Mouse (Mus musculus) testis, adult 2 months (tissue): ENCODE data around the gene Gm49368. TPM values are rescaled to one million over a fixed set of nuclear protein-coding genes. Genes with fewer than 3 reads are reported as not detected.
"Not testable (repeated sequence)": the region's sequence is repeated elsewhere in the genome, so short reads cannot be mapped to it uniquely, and the experiment has no call there.

Experiments
- H3K27ac ChIP-seq: fragments of 200-500 bp; 2 replicates; pipeline ENCODE4 v1.5.1; 2012; ENCODE audit warnings: low read depth, low read length; ENCODE audit not compliant: control insufficient read depth, insufficient read depth
- H3K27me3 ChIP-seq: fragments of 200-500 bp; 2 replicates; pipeline ENCODE4 v1.6.1; 2012; ENCODE audit warnings: mild to moderate bottlenecking, low read length, moderate library complexity; ENCODE audit not compliant: control insufficient read depth, insufficient read depth
- H3K36me3 ChIP-seq: fragments of 200-500 bp; 2 replicates; pipeline ENCODE4 v1.6.1; 2012; ENCODE audit warnings: mild to moderate bottlenecking, low read length; ENCODE audit not compliant: control insufficient read depth, insufficient read depth
- H3K4me1 ChIP-seq: fragments of 200-500 bp; 2 replicates; pipeline ENCODE4 v1.6.1; 2012; ENCODE audit warnings: low read length; ENCODE audit not compliant: control insufficient read depth, insufficient read depth
- H3K4me3 ChIP-seq: fragments of 200-500 bp; 2 replicates; pipeline ENCODE4 v1.5.1; 2012; ENCODE audit warnings: low read depth, mild to moderate bottlenecking, low read length, moderate library complexity, mixed read lengths; ENCODE audit not compliant: control insufficient read depth
- CTCF ChIP-seq: fragments of 200-500 bp; IDR thresholded peaks from 2 replicates; pipeline ENCODE4 v1.5.1; 2012; ENCODE audit warnings: low read depth, mild to moderate bottlenecking, inconsistent platforms, low read length, moderate library complexity; ENCODE audit not compliant: control insufficient read depth, insufficient read depth, insufficient replicate concordance
- POLR2A ChIP-seq: fragments of 200-500 bp; IDR thresholded peaks from 2 replicates; pipeline ENCODE4 v1.6.1; 2012; ENCODE audit warnings: low read depth, mild to moderate bottlenecking, inconsistent platforms, low read length, moderate library complexity; ENCODE audit not compliant: control insufficient read depth
- polyA plus RNA-seq: library from polyadenylated mRNA; depleted of rRNA; stranded (reverse); fragments of >200 nt; gene quantifications from 2 replicates; pipeline ENCODE4 v1.2.3, GENCODE M21; 2012; rRNA removed

Gene Gm49368
- not detected in 2 replicates for polyA plus RNA-seq

DNA sequence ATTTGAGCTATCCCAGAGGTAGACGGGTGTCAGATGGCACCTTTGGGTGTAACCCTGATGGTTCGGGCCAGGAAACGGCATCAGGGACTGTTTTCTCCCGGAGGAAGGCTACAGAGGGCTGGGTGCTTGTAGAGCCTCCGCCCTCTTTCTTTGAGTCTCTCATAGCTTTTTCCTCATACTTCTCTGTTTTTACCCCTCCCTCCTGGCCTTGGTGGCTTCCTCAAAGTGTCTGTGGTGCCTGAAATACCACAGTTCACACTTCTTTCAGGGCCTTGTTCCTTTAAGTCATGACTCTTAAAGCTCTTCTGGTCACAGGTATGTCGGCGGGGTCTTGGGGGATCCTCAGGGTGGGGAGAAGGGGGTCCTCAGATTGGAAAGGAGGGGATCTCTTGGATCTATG, at the start of gene Gm49368, which contains the start of gene Itgam:
Gm49368 (plus strand) TSS at position 228 of the 400 bp plus-strand sequence.
Itgam (plus strand) TSS at position 185 of the 400 bp plus-strand sequence.
- H3K27me3 ChIP-seq, result no peaks in the 10 kb centered on the region
- H3K4me1 ChIP-seq, result peaks cover 5% of the 10 kb centered on the region
- TF ChIP-seq POLR2A, result no peak
- TF ChIP-seq CTCF, result no peak
- H3K27ac ChIP-seq, result no peak within 1 kb of the TSS
- H3K36me3 ChIP-seq, result no peaks in the 10 kb centered on the region
- H3K4me3 ChIP-seq, result no peak within 1 kb of the TSS

DNA sequence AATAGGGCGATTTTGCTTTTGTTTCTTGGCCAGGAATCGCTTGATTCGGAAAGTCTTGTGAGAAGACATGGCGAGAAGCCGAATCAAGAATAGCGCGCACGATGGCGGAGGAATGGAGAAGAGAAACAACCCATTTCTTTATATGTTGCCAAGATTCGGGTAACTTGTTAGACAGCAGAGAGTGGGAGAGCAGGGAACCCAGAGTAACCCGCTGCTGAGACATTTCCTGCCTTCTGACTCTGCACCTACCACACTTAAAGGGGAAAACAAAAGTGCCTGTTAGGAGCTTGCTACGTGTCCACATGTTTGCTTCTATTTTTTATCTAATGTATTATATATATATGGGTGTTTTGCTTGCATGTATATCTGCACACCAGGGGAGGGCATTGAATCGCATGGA, 49.4 kb upstream of the Gm49368 start:
- Histone ChIP-seq H3K36me3 (no peaks in the 10 kb centered on the region), H3K27me3 (no peaks in the 10 kb centered on the region), H3K27ac (no peak overlapping the region), H3K4me1 (peaks cover 8% of the 10 kb centered on the region), H3K4me3 (no peak overlapping the region)
- no peak for TF ChIP-seq CTCF
- TF ChIP-seq POLR2A, result no peak

DNA sequence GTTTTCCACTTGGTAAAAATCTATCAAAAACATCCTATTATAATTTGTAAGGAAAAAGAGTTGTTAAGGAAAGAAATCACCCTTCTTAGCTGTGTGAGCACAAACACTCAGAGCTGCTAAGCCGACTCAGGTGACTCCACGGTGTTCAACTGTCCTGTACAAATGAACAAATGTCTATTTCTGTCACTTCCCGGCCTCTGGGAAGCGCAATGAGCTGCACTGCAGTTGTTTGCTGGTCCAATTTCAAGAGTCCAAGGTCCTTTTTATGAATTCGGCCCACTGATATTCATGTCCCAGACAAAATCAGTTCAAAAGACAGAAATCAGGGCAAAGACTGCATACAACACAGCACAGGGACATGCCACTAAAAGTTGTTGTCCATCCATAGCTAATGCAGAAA, 46.3 kb upstream of the Gm49368 start:
- H3K36me3 ChIP-seq, H3K4me3 ChIP-seq, H3K27me3 ChIP-seq, H3K4me1 ChIP-seq, H3K27ac ChIP-seq: not testable (repeated sequence)

DNA sequence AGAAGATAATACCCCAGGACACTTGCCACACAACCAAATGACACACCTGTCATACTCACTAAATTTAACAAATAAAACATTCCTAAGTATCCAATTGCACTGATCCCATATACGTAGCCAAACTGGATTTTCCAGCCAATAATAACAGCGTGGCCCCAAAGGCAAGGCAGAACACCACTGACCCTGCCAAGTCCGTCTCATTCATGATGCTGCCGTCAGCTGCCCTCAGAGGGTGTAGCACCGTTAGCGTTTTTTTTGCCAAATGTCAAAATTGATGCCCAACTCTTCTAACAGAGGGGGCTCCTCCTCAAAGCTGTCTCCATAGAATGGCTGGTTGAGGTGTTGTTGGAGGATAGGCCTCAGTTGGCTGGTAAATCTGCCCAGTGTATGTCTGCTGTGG, 45.8 kb upstream of the Gm49368 start:
- Histone ChIP-seq H3K4me1 (no peaks in the 10 kb centered on the region), H3K27ac (no peak overlapping the region), H3K4me3 (no peak overlapping the region), H3K27me3 (no peaks in the 10 kb centered on the region), H3K36me3 (no peaks in the 10 kb centered on the region)
- no peak for TF ChIP-seq CTCF
- TF ChIP-seq POLR2A, result no peak

DNA sequence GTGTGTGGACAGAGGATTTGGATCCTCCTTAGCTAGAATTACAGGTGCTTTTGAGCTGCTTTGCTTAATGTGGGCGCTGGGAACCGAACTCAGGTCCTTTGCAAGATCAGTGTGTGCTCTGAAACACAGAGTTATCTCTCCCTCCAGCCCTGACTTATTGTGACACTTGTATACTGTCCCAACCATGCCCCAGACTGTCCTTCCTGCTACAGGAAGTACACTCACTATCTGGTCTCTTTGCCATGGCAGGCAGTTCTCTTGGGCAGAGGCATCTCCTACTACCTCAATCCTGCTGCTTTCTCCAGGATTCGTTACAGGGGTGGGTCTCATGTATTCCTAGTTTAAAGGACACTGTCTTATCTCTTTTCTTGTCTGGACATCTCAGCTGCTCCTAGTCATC, 44.2 kb upstream of the Gm49368 start:
- H3K27me3 ChIP-seq, result no peaks in the 10 kb centered on the region
- H3K4me3 ChIP-seq, result no peak overlapping the region
- no peak for TF ChIP-seq POLR2A
- no peak for TF ChIP-seq CTCF
- no peaks in the 10 kb centered on the region for H3K4me1 ChIP-seq
- H3K36me3 ChIP-seq, result no peaks in the 10 kb centered on the region
- H3K27ac ChIP-seq, result no peak overlapping the region

DNA sequence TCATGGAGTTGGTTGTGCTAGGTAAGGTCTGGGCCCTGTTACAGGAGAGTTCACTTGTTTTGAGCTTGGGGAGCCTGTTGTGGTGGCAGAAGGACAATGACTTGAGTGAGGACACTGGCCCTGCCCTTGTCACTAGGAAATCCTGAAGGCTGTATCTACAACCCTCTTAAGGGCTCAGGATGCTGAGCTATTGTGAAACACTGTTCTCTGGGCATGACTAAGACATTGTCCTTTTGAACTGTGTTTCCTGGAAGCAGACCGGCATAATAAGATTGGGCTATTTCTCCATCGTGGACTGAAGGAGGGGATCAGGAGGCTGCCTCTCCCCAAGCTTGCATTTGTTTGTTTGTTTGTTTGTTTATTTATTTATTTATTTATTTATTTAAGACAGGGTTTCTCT, 43.3 kb upstream of the Gm49368 start:
- no peaks in the 10 kb centered on the region for H3K4me1 ChIP-seq
- no peaks in the 10 kb centered on the region for H3K27me3 ChIP-seq
- no peak overlapping the region for H3K4me3 ChIP-seq
- TF ChIP-seq CTCF, result no peak
- TF ChIP-seq POLR2A, result no peak
- H3K27ac ChIP-seq, result no peak overlapping the region
- no peaks in the 10 kb centered on the region for H3K36me3 ChIP-seq

DNA sequence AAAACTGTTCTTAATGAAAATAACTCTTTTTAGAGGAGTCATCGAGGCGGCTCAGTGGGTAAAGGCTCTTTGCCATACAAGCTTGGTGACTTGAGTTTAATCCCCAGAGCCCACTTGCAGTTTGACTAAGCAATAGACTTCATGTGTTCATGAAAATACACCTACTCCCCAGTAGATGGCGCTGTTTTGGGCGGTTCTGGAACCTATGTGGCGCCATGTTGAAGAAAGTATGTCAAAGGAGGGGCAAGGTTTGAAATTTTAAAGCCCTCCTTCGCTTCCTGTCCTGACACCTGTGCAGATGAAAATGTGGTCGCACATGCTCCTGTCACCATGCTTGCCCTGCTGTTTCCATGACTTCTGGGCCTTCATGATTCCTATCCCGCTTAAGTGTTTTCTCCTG, 39.5 kb upstream of the Gm49368 start:
- H3K36me3 ChIP-seq, result no peaks in the 10 kb centered on the region
- no peaks in the 10 kb centered on the region for H3K27me3 ChIP-seq
- no peak overlapping the region for H3K27ac ChIP-seq
- H3K4me3 ChIP-seq, result no peak overlapping the region
- H3K4me1 ChIP-seq, result no peaks in the 10 kb centered on the region
- TF ChIP-seq POLR2A, result no peak
- no peak for TF ChIP-seq CTCF

DNA sequence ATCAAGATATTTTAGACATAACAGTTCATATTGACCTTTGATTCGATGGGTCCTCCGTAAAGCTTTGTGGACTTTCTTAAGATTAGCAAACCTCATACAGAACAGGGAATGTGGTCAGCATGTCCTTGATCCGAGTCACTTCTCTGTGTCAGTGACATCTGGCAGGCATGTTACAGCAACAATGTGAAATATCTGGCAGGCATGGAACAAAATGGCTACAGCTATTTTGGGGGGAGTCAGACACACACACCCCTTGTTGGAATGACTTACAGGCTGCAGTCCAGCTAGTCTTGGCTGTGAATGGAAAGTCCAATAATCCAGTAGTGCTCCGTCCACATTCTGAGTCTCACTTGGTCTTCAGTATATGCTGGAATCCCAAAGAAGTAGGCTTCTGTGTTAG, 38.9 kb upstream of the Gm49368 start:
- Histone ChIP-seq H3K4me3 (no peak overlapping the region), H3K36me3 (no peaks in the 10 kb centered on the region), H3K27ac (no peak overlapping the region), H3K27me3 (no peaks in the 10 kb centered on the region), H3K4me1 (no peaks in the 10 kb centered on the region)
- TF ChIP-seq CTCF (no peak), POLR2A (no peak)
